Mouse (Mus musculus) heart, postnatal 0 days (tissue): ENCODE measurements at regions not wholly inside any gene's neighbourhood (a gene's known extent, or its start where the extent isn't known, plus 50 kb on each side); places are given as distances from the start of the nearest gene placed in this dataset.

Experiments used
- ATAC-seq: fragments of 200-750 bp; cut with Nextera tagmentation; 2 replicates; pipeline ENCODE4 v1.8.0; 2017; ENCODE audit warnings: low read depth, moderate number of reproducible peaks, moderate library complexity; ENCODE audit not compliant: insufficient read depth
- DNase-seq: peaks from one replicate; pipeline ENCODE4 v3.0.0-alpha.2; 2016; ENCODE audit warnings: low spot score
- H3K27ac ChIP-seq: fragments of 300-500 bp; sonication (generic); 2 replicates; pipeline ENCODE4 v1.5.1; 2014; ENCODE audit warnings: low read depth, mild to moderate bottlenecking
- H3K27me3 ChIP-seq: fragments of 300-500 bp; sonication (generic); 2 replicates; pipeline ENCODE4 v1.6.1; 2014; ENCODE audit warnings: low read length, mixed read lengths; ENCODE audit not compliant: control insufficient read depth, insufficient read depth
- H3K36me3 ChIP-seq: fragments of 300-500 bp; sonication (generic); replicated peaks from 2 replicates; pipeline ENCODE4 v1.6.1; 2014; ENCODE audit warnings: low read length, mixed read lengths; ENCODE audit not compliant: control insufficient read depth, insufficient read depth
- H3K4me1 ChIP-seq: fragments of 300-500 bp; sonication (generic); 2 replicates; pipeline ENCODE4 v1.6.1; 2014; ENCODE audit warnings: antibody characterized with exemption; ENCODE audit not compliant: control insufficient read depth, insufficient read depth
- H3K4me2 ChIP-seq: fragments of 300-500 bp; sonication (generic); 2 replicates; pipeline ENCODE4 v1.6.1; 2014; ENCODE audit warnings: low read depth, mild to moderate bottlenecking, low read length, moderate library complexity
- H3K4me3 ChIP-seq: fragments of 300-500 bp; sonication (generic); 2 replicates; pipeline ENCODE4 v1.5.1; 2014; ENCODE audit warnings: low read depth, low read length
- H3K9ac ChIP-seq: fragments of 300-500 bp; sonication (generic); replicated peaks from 2 replicates; pipeline ENCODE4 v1.6.1; 2014; ENCODE audit warnings: low read depth, low read length, mixed read lengths
- H3K9me3 ChIP-seq: fragments of 300-500 bp; sonication (generic); replicated peaks from 2 replicates; pipeline ENCODE4 v1.6.1; 2016; ENCODE audit warnings: low read length; ENCODE audit not compliant: control insufficient read depth
- CTCF ChIP-seq: IDR thresholded peaks from 2 replicates; pipeline ENCODE4 v1.5.1; 2016; ENCODE audit warnings: antibody characterized with exemption, control low read depth, low read depth
- EP300 ChIP-seq: IDR thresholded peaks from 2 replicates; pipeline ENCODE4 v1.6.1; 2016; ENCODE audit warnings: antibody characterized with exemption, low read depth
- WGBS: fragments of 180-500 bp; shearing (Covaris S2); extraction: QIAGEN DNeasy Blood & Tissue Kit; methylation state at CpG from one replicate; pipeline ENCODE4 v1.1.7; 2014; 5-methylcytosine and 5-hydroxymethylcytosine counted together

- ATAC-seq = no peak
- no peaks in the 10 kb centered on the region for H3K4me1 ChIP-seq
- H3K9ac ChIP-seq = no peak overlapping the region
- no peaks in the 10 kb centered on the region for H3K36me3 ChIP-seq
- H3K4me2 ChIP-seq = no peak overlapping the region
- H3K9me3 ChIP-seq = no peaks in the 10 kb centered on the region
- H3K4me3 ChIP-seq = no peak overlapping the region
- TF ChIP-seq EP300 = no peak
- TF ChIP-seq CTCF = no peak
- WGBS = 54% methylated on average over 3 of the region's 3 CpGs
- H3K27ac ChIP-seq = no peak overlapping the region
- no peak for DNase-seq
- H3K27me3 ChIP-seq = no peaks in the 10 kb centered on the region
Measured at GRCm38 (mm10) chr13:90300481-90300880, 211.1 kb upstream of the Xrcc4 start.

GRCm38 (mm10) chr13:90294648-90295007, 205.2 kb upstream of the Xrcc4 start:
- no peaks in the 10 kb centered on the region for H3K27me3 ChIP-seq
- H3K36me3 ChIP-seq = no peaks in the 10 kb centered on the region
- no peaks in the 10 kb centered on the region for H3K9me3 ChIP-seq
- no peak for DNase-seq
- 81% methylated on average over 5 of the region's 5 CpGs for WGBS
- ATAC-seq = no peak
- no peak for TF ChIP-seq EP300
- TF ChIP-seq CTCF = no peak
- no peaks in the 10 kb centered on the region for H3K4me1 ChIP-seq
- H3K9ac ChIP-seq = no peak overlapping the region
- H3K4me2 ChIP-seq = no peak overlapping the region
- H3K27ac ChIP-seq = no peak overlapping the region
- H3K4me3 ChIP-seq = no peak overlapping the region

GRCm38 (mm10) chr13:90293697-90294647, 204.6 kb upstream of the Xrcc4 start:
- Histone ChIP-seq H3K9ac (no peak overlapping the region), H3K27me3 (no peaks in the 10 kb centered on the region), H3K27ac (no peak overlapping the region), H3K4me3 (no peak overlapping the region), H3K36me3 (no peaks in the 10 kb centered on the region), H3K9me3 (no peaks in the 10 kb centered on the region), H3K4me2 (no peak overlapping the region), H3K4me1 (no peaks in the 10 kb centered on the region)
- ATAC-seq (no peak), DNase-seq (no peak)
- WGBS = 78% methylated on average over 10 of the region's 10 CpGs
- TF ChIP-seq EP300 (no peak), CTCF (no peak)

GRCm38 (mm10) chr13:90292905-90293304, 203.5 kb upstream of the Xrcc4 start:
- Histone ChIP-seq H3K4me2 (no peak overlapping the region), H3K36me3 (no peaks in the 10 kb centered on the region), H3K4me1 (no peaks in the 10 kb centered on the region), H3K27ac (no peak overlapping the region), H3K9me3 (no peaks in the 10 kb centered on the region), H3K4me3 (no peak overlapping the region), H3K9ac (no peak overlapping the region), H3K27me3 (no peaks in the 10 kb centered on the region)
- WGBS = 71% methylated on average over 4 of the region's 4 CpGs
- TF ChIP-seq EP300 (no peak), CTCF (no peak)
- DNase-seq = no peak
- no peak for ATAC-seq

- Histone ChIP-seq H3K27me3 (no peaks in the 10 kb centered on the region), H3K36me3 (no peaks in the 10 kb centered on the region), H3K9me3 (no peaks in the 10 kb centered on the region), H3K9ac (no peak overlapping the region), H3K4me3 (no peak overlapping the region), H3K4me1 (no peaks in the 10 kb centered on the region), H3K27ac (no peak overlapping the region), H3K4me2 (no peak overlapping the region)
- no peak for DNase-seq
- ATAC-seq = no peak
- no peak for TF ChIP-seq CTCF
- TF ChIP-seq EP300 = no peak
- WGBS = 75% methylated on average over 1 of the region's 1 CpGs
Measured at GRCm38 (mm10) chr13:90292124-90292523, 202.7 kb upstream of the Xrcc4 start.

- Histone ChIP-seq H3K4me1 (peaks cover 12% of the 10 kb centered on the region; the same call in 1 of the 2 replicates), H3K27ac (no peak overlapping the region), H3K9me3 (no peaks in the 10 kb centered on the region), H3K36me3 (no peaks in the 10 kb centered on the region), H3K9ac (no peak overlapping the region), H3K4me3 (no peak overlapping the region), H3K27me3 (no peaks in the 10 kb centered on the region), H3K4me2 (no peak overlapping the region)
- no peak for ATAC-seq
- no peak for TF ChIP-seq CTCF
- no peak for TF ChIP-seq EP300
- DNase-seq = no peak
Measured at GRCm38 (mm10) chr13:90280976-90281375, 191.6 kb upstream of the Xrcc4 start.
